Mouse (Mus musculus) stomach, adult 2 months (tissue): Measurements from ENCODE around the gene Atp8a1. TPM values are rescaled to one million over a fixed set of nuclear protein-coding genes. Genes with fewer than 3 reads are reported as not detected.

Experiments
- polyA plus RNA-seq: library from polyadenylated mRNA; depleted of rRNA; stranded (reverse); fragments of >200 nt; gene quantifications from 2 replicates; pipeline ENCODE4 v1.2.3, GENCODE M21; 2012; rRNA removed

Gene Atp8a1
- 15.9 and 25.7 TPM in 2 replicates for polyA plus RNA-seq

GRCm38 (mm10) chr5:67847253-67848165, at the start of gene Atp8a1:
Gene Atp8a1, minus strand, starts transcription at chr5:67847434.

GRCm38 (mm10) chr5:67607804-67608673, 239.2 kb downstream of the Atp8a1 start, which contains the start of gene Shisa3:
Gene Shisa3, plus strand, starts transcription at chr5:67607882.

Other genes starting within 250 kb of the Atp8a1 start
- 0.42 and 0.66 TPM in 2 replicates for gene Shisa3, start 239.6 kb downstream of the Atp8a1 start, polyA plus RNA-seq
- gene Gm5108, start 94.2 kb upstream of the Atp8a1 start, polyA plus RNA-seq = not detected in 2 replicates
- not detected in 2 replicates for gene Gm21905, start 99.0 kb upstream of the Atp8a1 start, polyA plus RNA-seq
- gene Grxcr1, start 184.4 kb upstream of the Atp8a1 start, polyA plus RNA-seq = not detected in 2 replicates